ENCODE assay signal across 18 mouse cellular contexts in genomic region chr6:147243655-147244054, GRCm38 (mm10). TPM values are rescaled to one million over a fixed set of nuclear protein-coding genes. Genes with fewer than 3 reads are reported as not detected.
DNase-seq lines count a peak whose midpoint lies in the region; ATAC-seq and TF ChIP-seq lines count a peak whose summit lies in the region.
"Had no signal": no experiment of that assay in that cellular context is flagged by ENCODE, and none has a peak within 500 bp of the region (broad histone marks: within the 10 kb centered on the region; RNA-seq: fewer than 3 reads in every experiment).

No protein-coding gene starts in this region.

- H3K9ac ChIP-seq in MEL (ENCODE audit: control insufficient read depth, low read depth, low read length, poor library complexity, severe bottlenecking) = no peak overlapping the region
- H3K9ac ChIP-seq in midbrain, embryonic 16.5 days (ENCODE audit: low read depth, low read length) = no peak overlapping the region
- H3K9ac ChIP-seq: heart, embryonic 15.5 days; intestine, embryonic 15.5 days; lung, embryonic 15.5 days; midbrain, embryonic 12.5 days had no signal

- 50% methylated on average over 5 of the region's 5 CpGs for WGBS in midbrain, embryonic 16.5 days

- no peaks in the 10 kb centered on the region for H3K4me1 ChIP-seq in MEL (ENCODE audit: control insufficient read depth in 1 of 2, insufficient read depth in 2 of 2, low read length in 2 of 2)
- no peaks in the 10 kb centered on the region for H3K4me1 ChIP-seq in midbrain, embryonic 16.5 days (ENCODE audit: control insufficient read depth, insufficient read depth, low read length)
- H3K4me1 ChIP-seq: heart, embryonic 15.5 days; intestine, embryonic 15.5 days; lung, embryonic 15.5 days; midbrain, embryonic 12.5 days had no signal

- H3K4me3 ChIP-seq in MEL (ENCODE audit: control insufficient read depth in 1 of 2, insufficient read depth in 1 of 2, low read depth in 2 of 2, low read length in 2 of 2) = no peak overlapping the region
- H3K4me3 ChIP-seq in midbrain, embryonic 16.5 days (ENCODE audit: low read depth, low read length) = peak overlapping the region; percentile 27
- H3K4me3 ChIP-seq: heart, embryonic 15.5 days; intestine, embryonic 15.5 days; left cerebral cortex, adult 2 months; lung, embryonic 15.5 days; midbrain, embryonic 12.5 days had no signal

- no peak for TF ChIP-seq CTCF in MEL (IDR thresholded peaks at IDR 0.05 in 2 of 3, conservative IDR thresholded peaks at IDR 0.05 in 1 of 3; ENCODE audit: control insufficient read depth in 1 of 3, insufficient read depth in 1 of 3, low read depth in 2 of 3, low read length in 3 of 3, poor library complexity in 1 of 3, severe bottlenecking in 1 of 3)

- no peak for TF ChIP-seq POLR2A in MEL (IDR thresholded peaks at IDR 0.05; ENCODE audit: control insufficient read depth in 1 of 2, insufficient read depth in 1 of 2, low read depth in 1 of 2, low read length in 2 of 2, poor library complexity in 1 of 2)

- no peaks in the 10 kb centered on the region for H3K79me2 ChIP-seq in MEL (ENCODE audit: control insufficient read depth, insufficient read depth, low read length, poor library complexity)

- intact Hi-C loops in heart, postnatal 10 days (cut with DNase I) = loop anchor here (5.0 kb wide), 3 partner anchors 106 to 416 kb away; no protein-coding TSS in a partner anchor

- no peak overlapping the region for H3K27ac ChIP-seq in MEL (ENCODE audit: control insufficient read depth, low read depth, low read length)
- no peak overlapping the region for H3K27ac ChIP-seq in midbrain, embryonic 16.5 days (ENCODE audit: low read length)
- H3K27ac ChIP-seq: heart, embryonic 15.5 days; intestine, embryonic 15.5 days; left cerebral cortex, adult 2 months; lung, embryonic 15.5 days; midbrain, embryonic 12.5 days; stomach, postnatal 0 days had no signal

- no peaks in the 10 kb centered on the region for H3K36me3 ChIP-seq in MEL (ENCODE audit: control insufficient read depth in 1 of 2, insufficient read depth in 2 of 2, low read length in 2 of 2)
- no peaks in the 10 kb centered on the region for H3K36me3 ChIP-seq in midbrain, embryonic 16.5 days (ENCODE audit: control insufficient read depth, insufficient read depth, low read length)
- H3K36me3 ChIP-seq: heart, embryonic 15.5 days; intestine, embryonic 15.5 days; lung, embryonic 15.5 days; midbrain, embryonic 12.5 days had no signal

- H3K9me3 ChIP-seq in MEL (replicated peaks; ENCODE audit: insufficient read depth, low read length) = no peaks in the 10 kb centered on the region
- H3K9me3 ChIP-seq in midbrain, embryonic 16.5 days (replicated peaks; ENCODE audit: control insufficient read depth, low read length, poor library complexity, severe bottlenecking) = no peaks in the 10 kb centered on the region
- H3K9me3 ChIP-seq: heart, embryonic 15.5 days; intestine, embryonic 15.5 days; lung, embryonic 15.5 days; midbrain, embryonic 12.5 days had no signal

- ATAC-seq in midbrain, embryonic 16.5 days = peak; percentile 79
- ATAC-seq: intestine, embryonic 15.5 days had no signal

- no peak for TF ChIP-seq EP300 in MEL (IDR thresholded peaks at IDR 0.05; ENCODE audit: low read depth in 1 of 2, low read length in 2 of 2)

- H3K27me3 ChIP-seq in MEL (ENCODE audit: control insufficient read depth in 1 of 2, insufficient read depth in 2 of 2, low read length in 2 of 2) = peaks cover 1 to 2% of the 10 kb centered on the region in 2 experiments; a peak in 3 of 4 replicates
- no peaks in the 10 kb centered on the region for H3K27me3 ChIP-seq in midbrain, embryonic 16.5 days (ENCODE audit: control insufficient read depth, insufficient read depth, low read depth, low read length)
- H3K27me3 ChIP-seq: heart, embryonic 15.5 days; intestine, embryonic 15.5 days; lung, embryonic 15.5 days; midbrain, embryonic 12.5 days had no signal

- peak overlapping the region; percentile 31 for H3K4me2 ChIP-seq in midbrain, embryonic 16.5 days (ENCODE audit: low read length)
- H3K4me2 ChIP-seq: heart, embryonic 15.5 days; intestine, embryonic 15.5 days; lung, embryonic 15.5 days; midbrain, embryonic 12.5 days had no signal

- peak; percentile 66 for DNase-seq in heart, adult 11 months
- no peak for DNase-seq in heart, postnatal 10 days
- peak; percentile 40 for DNase-seq in MEL (ENCODE audit: low read depth, low spot score)
- peak; percentile 24 for DNase-seq in adrenal gland, postnatal 25 days
- no peak for DNase-seq in frontal cortex, postnatal 25 days (ENCODE audit: low spot score in 2 of 2)
- no peak for DNase-seq in cerebellum, adult 9-11 months
- DNase-seq: cerebellum, postnatal 25 days; gastrocnemius, postnatal 25 days; kidney, postnatal 14 days; liver had no signal

- TF ChIP-seq RAD21 in MEL (IDR thresholded peaks at IDR 0.05; ENCODE audit: low read depth, low read length) = no peak

TF ChIP-seq in MEL, 35 proteins besides CTCF, POLR2A, EP300 and RAD21:
- TF ChIP-seq JUND (IDR thresholded peaks at IDR 0.05; ENCODE audit: low read depth, low read length) = no peak
- TF ChIP-seq RCOR1 (IDR thresholded peaks at IDR 0.05; ENCODE audit: low read depth, low read length) = no peak
- peak; percentile 82 for TF ChIP-seq USF1 (IDR thresholded peaks at IDR 0.05; ENCODE audit: low read depth, low read length)
- TF ChIP-seq ZMIZ1 (IDR thresholded peaks at IDR 0.05; ENCODE audit: low read depth, low read length) = no peak
- TF ChIP-seq USF2 (IDR thresholded peaks at IDR 0.05; ENCODE audit: borderline replicate concordance in 1 of 2, insufficient read depth in 1 of 2, low read depth in 1 of 2, low read length in 2 of 2) = 0 out of 4 replicates have a peak, but pooled peaks of 1 of the 2 experiments have one; percentile 22
- no peak for TF ChIP-seq HCFC1 (IDR thresholded peaks at IDR 0.05; ENCODE audit: low read depth, low read length)
- TF ChIP-seq NRF1 (IDR thresholded peaks at IDR 0.05; ENCODE audit: insufficient read depth, low read depth, low read length, poor library complexity, severe bottlenecking) = no peak
- TF ChIP-seq UBTF (IDR thresholded peaks at IDR 0.05; ENCODE audit: borderline replicate concordance, insufficient read depth, low read depth, low read length) = no peak
- TF ChIP-seq ZC3H11A (IDR thresholded peaks at IDR 0.05; ENCODE audit: low read depth, low read length) = no peak
- no peak for TF ChIP-seq CHD1 (IDR thresholded peaks at IDR 0.05; ENCODE audit: low read depth, low read length)
- no peak for TF ChIP-seq TAL1 (IDR thresholded peaks at IDR 0.05; ENCODE audit: low read length)
- no peak for TF ChIP-seq TBP (IDR thresholded peaks at IDR 0.05; ENCODE audit: low read depth, low read length)
- TF ChIP-seq MAFK (IDR thresholded peaks at IDR 0.05; ENCODE audit: borderline replicate concordance, low read depth, low read length) = no peak
- TF ChIP-seq E2F4 (IDR thresholded peaks at IDR 0.05; ENCODE audit: borderline replicate concordance, low read depth, low read length) = no peak
- no peak for TF ChIP-seq MAX (IDR thresholded peaks at IDR 0.05; ENCODE audit: low read length)
- TF ChIP-seq MXI1 (IDR thresholded peaks at IDR 0.05; ENCODE audit: low read depth, low read length) = no peak
- no peak for TF ChIP-seq BHLHE40 (IDR thresholded peaks at IDR 0.05; ENCODE audit: borderline replicate concordance, low read depth, low read length)
TF ChIP-seq in MEL: peak in this region for 2.

RNA-seq across cellular contexts. Expression of gene Pthlh, which starts 20.3 kb away (rescaled TPM):
- 1 to 10 TPM; 1.2 TPM for total RNA-seq in heart, postnatal 10 days (2021)
- not detected in 2 replicates for total RNA-seq in MEL (2012; rRNA removed)
- not detected for polyA plus RNA-seq in MEL (2012; ENCODE audit: insufficient read depth in 1 of 2, insufficient read length in 2 of 2, low read depth in 1 of 2, low replicate concordance in 2 of 2, missing spikeins in 1 of 2)
- total RNA-seq in adrenal gland, postnatal 25 days (2021) = not detected in 2 replicates
- 0.77 and 1.4 TPM in 2 replicates for polyA plus RNA-seq in midbrain, embryonic 16.5 days (2015; fragmentation: Nextera tagmentation; extraction: Ambion mirVana)
- total RNA-seq: ES-E14 had no signal

Comparison
In these comparisons a context has a peak if more than half of its experiments do, and no peak if none do; other contexts are left out.
1. DNase-seq: peak in heart, adult 11 months (single experiment), MEL (single experiment) and adrenal gland, postnatal 25 days (single experiment); none in heart, postnatal 10 days (0 of 2), frontal cortex, postnatal 25 days (0 of 2) and cerebellum, adult 9-11 months (single experiment).